In genomic region chr2:168548008-168548407, GRCm38 (mm10) we compare ENCODE assay signal across 12 mouse cellular contexts.
"Had no signal": no experiment of that assay in that cellular context is flagged by ENCODE, and none has a peak within 500 bp of the region (broad histone marks: within the 10 kb centered on the region; RNA-seq: fewer than 3 reads in every experiment).

No protein-coding gene starts in this region.

- H3K4me2 ChIP-seq: liver, embryonic 12.5 days; lung, embryonic 14.5 days; midbrain, embryonic 12.5 days had no signal

- H3K4me3 ChIP-seq: layer of hippocampus, adult 2 months; liver, embryonic 12.5 days; midbrain, embryonic 12.5 days had no signal

- H3K27ac ChIP-seq: kidney, postnatal 0 days; layer of hippocampus, adult 2 months; liver, embryonic 12.5 days; midbrain, embryonic 12.5 days had no signal

- H3K9ac ChIP-seq: liver, embryonic 12.5 days; lung, embryonic 14.5 days; midbrain, embryonic 12.5 days had no signal

- ATAC-seq: liver, embryonic 12.5 days; midbrain, embryonic 16.5 days had no signal

- H3K36me3 ChIP-seq: liver, embryonic 12.5 days; midbrain, embryonic 12.5 days had no signal

- H3K9me3 ChIP-seq: liver, embryonic 12.5 days; midbrain, embryonic 12.5 days had no signal

- DNase-seq: kidney, postnatal 36 days; left cerebral cortex, postnatal 4 days; lung, embryonic 14.5 days; lung, postnatal 10 days; lung, postnatal 4 days; right cerebral cortex, postnatal 14 days; thymus, postnatal 4 days had no signal
